Mouse (Mus musculus) adrenal gland, adult 18-20 months (tissue): ENCODE results near the gene Gon7. TPM values are rescaled to one million over a fixed set of nuclear protein-coding genes. Genes with fewer than 3 reads are reported as not detected.

ENCODE experiments used
- DNase-seq, 2 experiments: peaks; one replicate each; pipeline ENCODE4 v3.0.0; 2021 to 2022; ENCODE audit warnings: low spot score in 2 of 2
- total RNA-seq, 2 experiments: library from RNA; stranded (reverse); gene quantifications; 1 replicate in 1 of 2; 2 replicates in 1 of 2; pipeline ENCODE4 v1.2.3; 2021

Gene Gon7
- total RNA-seq, 2 experiments from 2014 or later, result 15.8 to 20.9 TPM

- DNase-seq, result no peak
These were observed 47.7 kb downstream of the Gon7 start for GRCm38 (mm10) chr12:102709896-102710295.

- DNase-seq, result peak in 1 of 2 experiments; percentile 49
These were observed 49.4 kb downstream of the Gon7 start for GRCm38 (mm10) chr12:102708220-102708619.

- DNase-seq, result no peak
These were observed 50.7 kb downstream of the Gon7 start for GRCm38 (mm10) chr12:102706833-102707463.

GRCm38 (mm10) chr12:102705906-102706640 is 51.5 kb downstream of the Gon7 start:
- no peak for DNase-seq

GRCm38 (mm10) chr12:102705216-102705871 is 52.3 kb downstream of the Gon7 start:
- DNase-seq, result peak; percentile 91 to 97

GRCm38 (mm10) chr12:102704457-102705198 is 53.0 kb downstream of the Gon7 start, which contains the start of gene Itpk1:
Itpk1 (minus strand) TSS chr12:102704930.
- DNase-seq, result peak; percentile 63 to 69

- DNase-seq, result no peak
These were observed 53.6 kb downstream of the Gon7 start for GRCm38 (mm10) chr12:102703921-102704408.

GRCm38 (mm10) chr12:102703441-102703840 is 54.2 kb downstream of the Gon7 start:
- DNase-seq, result no peak

Other genes starting within 250 kb of the Gon7 start
- gene Chga, start 202.8 kb downstream of the Gon7 start, total RNA-seq, result 1,000 to 10,000 TPM; 1,717 to 1,814 TPM
- 100 to 1,000 TPM in 1 of 2 experiments, 10 to 100 TPM in 1; 49.7 to 156 TPM for gene Itpk1, start 52.9 kb downstream of the Gon7 start, total RNA-seq
- gene Moap1, start 14.1 kb downstream of the Gon7 start, total RNA-seq, result 10 to 100 TPM in 1 of 2 experiments, 1 to 10 TPM in 1; 7.5 to 11.0 TPM
- 10 to 100 TPM in 1 of 2 experiments, 1 to 10 TPM in 1; 8.0 to 10.5 TPM for gene Tmem251, start 14.0 kb downstream of the Gon7 start, total RNA-seq
- not detected for gene Gm28051, start within 50 bp of the Gon7 start, total RNA-seq
- gene Ubr7, start 164 bp upstream of the Gon7 start, total RNA-seq, result 10 to 100 TPM; 32.6 to 33.2 TPM
- gene Gm20604, start 869 bp upstream of the Gon7 start, total RNA-seq, result 1 to 10 TPM; 6.2 to 6.3 TPM
- gene Btbd7, start 120.7 kb upstream of the Gon7 start, total RNA-seq, result 10 to 100 TPM; 33.9 to 43.5 TPM
- gene Cox8c, start 141.5 kb upstream of the Gon7 start, total RNA-seq, result not detected
- gene Unc79, start 191.1 kb upstream of the Gon7 start, total RNA-seq, result 1 to 10 TPM; 4.5 to 5.6 TPM